Mouse (Mus musculus): ENCODE data around the gene Hsd17b6. TPM values are rescaled to one million over a fixed set of nuclear protein-coding genes. Genes with fewer than 3 reads are reported as not detected.

The Hsd17b6 gene
- polyA plus RNA-seq, 1 experiment = not detected

DNA sequence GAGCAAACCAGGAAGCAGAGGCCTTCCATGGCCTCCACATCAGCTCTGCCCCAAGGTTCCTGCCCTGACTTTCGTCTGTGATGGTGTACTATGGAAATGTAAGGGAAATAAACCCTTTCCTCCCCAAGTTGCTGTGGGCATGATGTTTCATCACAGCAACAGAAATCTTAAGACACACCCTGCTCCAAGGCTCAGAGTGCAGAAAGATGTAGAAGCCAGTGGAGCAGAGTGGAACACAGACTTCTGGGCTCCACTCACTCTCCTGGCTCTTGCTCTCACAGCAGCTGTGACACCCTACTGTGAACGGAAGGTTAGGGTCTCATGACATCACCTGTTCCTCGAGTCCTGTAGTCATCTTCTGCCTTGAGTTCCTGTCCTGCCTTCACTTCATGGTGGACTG, 43.4 kb downstream of the Hsd17b6 start:
- TF ChIP-seq POLR2A (IDR thresholded peaks at IDR 0.05; ENCODE audit: borderline replicate concordance, extremely low read depth, insufficient read depth, insufficient read length, poor library complexity, severe bottlenecking) (no peak), CTCF (IDR thresholded peaks at IDR 0.05; ENCODE audit: borderline replicate concordance, extremely low read depth, insufficient read depth, insufficient read length) (no peak)
- DNase-seq (ENCODE audit: low read depth) = no peak

GRCm38 (mm10) chr10:127962451-127962850, 45.0 kb downstream of the Hsd17b6 start:
- TF ChIP-seq POLR2A (IDR thresholded peaks at IDR 0.05; ENCODE audit: borderline replicate concordance, extremely low read depth, insufficient read depth, insufficient read length, poor library complexity, severe bottlenecking) = no peak
- TF ChIP-seq CTCF (IDR thresholded peaks at IDR 0.05; ENCODE audit: borderline replicate concordance, extremely low read depth, insufficient read depth, insufficient read length) = no peak

DNA sequence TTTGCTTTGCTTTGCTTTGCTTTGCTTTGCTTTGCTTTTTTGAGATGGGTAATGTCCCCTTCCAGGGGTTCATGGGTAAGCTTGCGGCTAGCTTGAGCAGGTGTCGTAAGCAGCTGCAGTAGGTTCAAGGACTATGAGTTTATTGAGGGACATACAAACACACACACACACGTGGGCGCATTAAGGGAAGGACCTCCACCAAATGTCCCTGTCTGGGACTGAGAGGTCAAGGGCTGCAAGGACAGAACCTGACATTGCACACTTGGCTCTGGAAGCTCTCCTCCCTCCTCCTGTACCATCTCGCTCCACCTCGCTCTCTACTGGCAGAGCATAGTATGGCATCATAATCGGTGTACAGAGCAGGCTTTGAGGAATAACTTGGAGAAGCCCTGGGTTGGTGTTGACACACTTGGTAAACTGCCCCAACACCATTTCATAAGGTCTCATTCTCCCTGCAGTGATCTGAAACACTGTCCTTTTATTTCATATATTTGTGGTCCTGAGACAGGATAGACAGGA, 48.2 kb downstream of the Hsd17b6 start:
- no peak for DNase-seq (ENCODE audit: low read depth)
- no peak for TF ChIP-seq CTCF (IDR thresholded peaks at IDR 0.05; ENCODE audit: borderline replicate concordance, extremely low read depth, insufficient read depth, insufficient read length)
- no peak for TF ChIP-seq POLR2A (IDR thresholded peaks at IDR 0.05; ENCODE audit: borderline replicate concordance, extremely low read depth, insufficient read depth, insufficient read length, poor library complexity, severe bottlenecking)

More at GRCm38 (mm10) chr10:127962451-127962850, 45.0 kb downstream of the Hsd17b6 start:
- no peak for DNase-seq (ENCODE audit: low read depth)

- TF ChIP-seq CTCF (IDR thresholded peaks at IDR 0.05; ENCODE audit: borderline replicate concordance, extremely low read depth, insufficient read depth, insufficient read length) (peak; percentile 76), POLR2A (IDR thresholded peaks at IDR 0.05; ENCODE audit: borderline replicate concordance, extremely low read depth, insufficient read depth, insufficient read length, poor library complexity, severe bottlenecking) (no peak)
- peak; percentile 75 for DNase-seq (ENCODE audit: low read depth)
Observed at GRCm38 (mm10) chr10:127956168-127956816, 51.1 kb downstream of the Hsd17b6 start.

- DNase-seq (ENCODE audit: low read depth) = no peak
- TF ChIP-seq POLR2A (IDR thresholded peaks at IDR 0.05; ENCODE audit: borderline replicate concordance, extremely low read depth, insufficient read depth, insufficient read length, poor library complexity, severe bottlenecking) = no peak
Observed at GRCm38 (mm10) chr10:127955034-127955433, 52.4 kb downstream of the Hsd17b6 start.

- no peak for TF ChIP-seq POLR2A (IDR thresholded peaks at IDR 0.05; ENCODE audit: borderline replicate concordance, extremely low read depth, insufficient read depth, insufficient read length, poor library complexity, severe bottlenecking)
- TF ChIP-seq CTCF (IDR thresholded peaks at IDR 0.05; ENCODE audit: borderline replicate concordance, extremely low read depth, insufficient read depth, insufficient read length) = no peak
- DNase-seq (ENCODE audit: low read depth) = no peak
Observed at GRCm38 (mm10) chr10:127951821-127952220, 55.6 kb downstream of the Hsd17b6 start.

DNA sequence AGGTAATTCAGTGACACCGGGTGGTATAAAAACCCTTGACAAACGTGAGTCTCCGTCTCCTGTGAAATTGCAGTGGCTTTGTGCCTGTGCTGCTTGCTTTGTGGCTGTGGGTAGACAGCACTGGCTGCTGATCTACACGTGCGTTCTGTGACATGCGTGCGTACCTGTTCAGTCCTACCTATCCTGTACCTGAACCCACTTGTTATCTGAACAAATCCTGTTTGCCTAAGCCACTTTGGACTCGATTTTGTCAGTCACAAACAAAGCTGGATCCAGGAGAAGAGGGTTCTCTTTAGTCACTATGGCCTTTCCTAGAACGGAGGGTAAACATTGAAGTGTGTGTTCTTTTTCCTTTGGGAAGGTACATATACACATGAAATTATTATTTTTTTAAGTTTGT, 56.0 kb downstream of the Hsd17b6 start:
- DNase-seq (ENCODE audit: low read depth) = no peak
- TF ChIP-seq POLR2A (IDR thresholded peaks at IDR 0.05; ENCODE audit: borderline replicate concordance, extremely low read depth, insufficient read depth, insufficient read length, poor library complexity, severe bottlenecking) (no peak), CTCF (IDR thresholded peaks at IDR 0.05; ENCODE audit: borderline replicate concordance, extremely low read depth, insufficient read depth, insufficient read length) (no peak)

- no peak for TF ChIP-seq POLR2A (IDR thresholded peaks at IDR 0.05; ENCODE audit: borderline replicate concordance, extremely low read depth, insufficient read depth, insufficient read length, poor library complexity, severe bottlenecking)
- no peak for DNase-seq (ENCODE audit: low read depth)
Observed at GRCm38 (mm10) chr10:127949596-127950130, 57.7 kb downstream of the Hsd17b6 start.

DNA sequence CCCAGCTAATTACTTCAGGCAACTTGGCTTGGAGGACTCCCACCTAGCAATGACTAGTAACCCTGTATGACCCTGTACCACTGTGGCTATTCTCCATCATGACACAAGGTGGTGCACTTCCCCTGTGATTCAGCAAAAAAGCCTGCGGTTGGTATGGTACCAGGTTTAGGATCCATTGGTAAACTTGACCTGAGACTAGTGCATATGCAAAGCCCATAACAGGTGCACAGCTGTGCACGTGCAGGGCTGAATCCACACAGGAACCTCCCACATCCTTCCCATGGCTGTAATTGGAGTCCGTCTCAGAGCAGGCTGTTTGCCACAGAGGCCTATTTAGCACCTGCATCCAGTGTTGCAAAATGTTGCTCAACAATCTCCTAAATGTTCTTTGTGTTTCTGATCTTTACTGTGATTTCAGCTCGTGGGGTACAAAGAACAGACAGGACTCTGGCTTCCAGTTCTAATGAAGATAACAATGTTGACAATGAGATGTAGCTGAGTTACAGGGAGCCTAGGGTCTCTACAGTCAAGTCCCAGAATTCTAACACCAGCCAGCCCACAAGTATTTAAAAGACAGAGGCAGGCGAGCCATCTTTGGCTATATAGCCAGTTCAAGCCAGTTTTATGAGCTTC, 61.9 kb downstream of the Hsd17b6 start:
- DNase-seq (ENCODE audit: low read depth) = peak; percentile 74
- no peak for TF ChIP-seq POLR2A (IDR thresholded peaks at IDR 0.05; ENCODE audit: borderline replicate concordance, extremely low read depth, insufficient read depth, insufficient read length, poor library complexity, severe bottlenecking)
- TF ChIP-seq CTCF (IDR thresholded peaks at IDR 0.05; ENCODE audit: borderline replicate concordance, extremely low read depth, insufficient read depth, insufficient read length) = peak; percentile 70; the same call in 1 of the 2 replicates

Other genes starting within 250 kb of the Hsd17b6 start
- 0.06 and 0.12 TPM in 2 replicates for gene Rdh1, start 247.9 kb downstream of the Hsd17b6 start, polyA plus RNA-seq (2012; rRNA removed)
- 0.29 TPM in 1 of 2 replicates, not detected in the other for gene Rdh16f1, start 247.8 kb downstream of the Hsd17b6 start, polyA plus RNA-seq (2012; rRNA removed)
- 0.05 and 0.34 TPM in 2 replicates for gene Rdh9, start 231.2 kb downstream of the Hsd17b6 start, polyA plus RNA-seq (2012; rRNA removed)
- gene Rdh16, start 206.5 kb downstream of the Hsd17b6 start, polyA plus RNA-seq (2012; rRNA removed) = 0.03 TPM in 1 of 2 replicates, not detected in the other
- not detected in 2 replicates for gene Rdh19, start 157.7 kb downstream of the Hsd17b6 start, polyA plus RNA-seq (2012; rRNA removed)
- not detected in 2 replicates for gene Rdh16f2, start 141.1 kb downstream of the Hsd17b6 start, polyA plus RNA-seq (2012; rRNA removed)
- gene Rdh7, start 118.8 kb downstream of the Hsd17b6 start, polyA plus RNA-seq (2012; rRNA removed) = not detected in 2 replicates
- gene Sdr9c7, start 109.1 kb downstream of the Hsd17b6 start, polyA plus RNA-seq (2012; rRNA removed) = 0.06 TPM in 1 of 2 replicates, not detected in the other
- gene Prim1, start 7.6 kb upstream of the Hsd17b6 start, polyA plus RNA-seq (2012; rRNA removed) = 25.4 and 35.6 TPM in 2 replicates
- 286 and 390 TPM in 2 replicates for gene Naca, start 28.0 kb upstream of the Hsd17b6 start, polyA plus RNA-seq (2012; rRNA removed)
- 67.9 and 97.4 TPM in 2 replicates for gene Ptges3, start 51.3 kb upstream of the Hsd17b6 start, polyA plus RNA-seq (2012; rRNA removed)
- gene Atp5b, start 75.7 kb upstream of the Hsd17b6 start, polyA plus RNA-seq (2012; rRNA removed) = 1,616 and 2,161 TPM in 2 replicates
- 32.2 and 33.1 TPM in 2 replicates for gene Baz2a, start 84.0 kb upstream of the Hsd17b6 start, polyA plus RNA-seq (2012; rRNA removed)
- gene Rbms2, start 172.7 kb upstream of the Hsd17b6 start, polyA plus RNA-seq (2012; rRNA removed) = 23.6 and 26.7 TPM in 2 replicates
- 2.4 and 4.4 TPM in 2 replicates for gene Gls2, start 186.8 kb upstream of the Hsd17b6 start, polyA plus RNA-seq (2012; rRNA removed)
- gene Spryd4, start 204.2 kb upstream of the Hsd17b6 start, polyA plus RNA-seq (2012; rRNA removed) = 12.6 and 15.2 TPM in 2 replicates
- 0.36 and 0.39 TPM in 2 replicates for gene Mip, start 218.2 kb upstream of the Hsd17b6 start, polyA plus RNA-seq (2012; rRNA removed)
- gene Timeless, start 224.5 kb upstream of the Hsd17b6 start, polyA plus RNA-seq (2012; rRNA removed) = 12.9 and 14.0 TPM in 2 replicates
- 0.20 and 0.23 TPM in 2 replicates for gene Apon, start 246.5 kb upstream of the Hsd17b6 start, polyA plus RNA-seq (2012; rRNA removed)